Mouse (Mus musculus) thymus, adult 2 months (tissue): ENCODE results near the gene Rab3a.

Experiments
- CTCF ChIP-seq: fragments of 200-500 bp; IDR thresholded peaks from 2 replicates; pipeline ENCODE4 v1.5.1; 2012; ENCODE audit warnings: mild to moderate bottlenecking, control low read depth, low read length, moderate library complexity, borderline replicate concordance; ENCODE audit not compliant: control insufficient read depth, poor library complexity, insufficient read depth; ENCODE audit errors: extremely low read depth
- POLR2A ChIP-seq: fragments of 200-500 bp; IDR thresholded peaks from 2 replicates; pipeline ENCODE4 v1.6.1; 2012; ENCODE audit warnings: mild to moderate bottlenecking, low read length, control low read depth, moderate library complexity; ENCODE audit not compliant: control insufficient read depth, poor library complexity, insufficient read depth; ENCODE audit errors: extremely low read depth

- TF ChIP-seq POLR2A, result no peak
- TF ChIP-seq CTCF, result peak; percentile 65; the same call in 1 of the 2 replicates
These were observed 33.7 kb upstream of the Rab3a start for GRCm38 (mm10) chr8:70720739-70721138.
